Mouse (Mus musculus) c-Kit-positive CD71-positive TER-119-positive erythroid progenitor cells, embryonic 14.5 days (primary cell): ENCODE measurements around the gene Trib3.

Source experiments
- DNase-seq: peaks from one replicate; pipeline ENCODE4 v3.0.0-alpha.2; 2013; ENCODE audit warnings: low spot score

The Trib3 gene

DNA sequence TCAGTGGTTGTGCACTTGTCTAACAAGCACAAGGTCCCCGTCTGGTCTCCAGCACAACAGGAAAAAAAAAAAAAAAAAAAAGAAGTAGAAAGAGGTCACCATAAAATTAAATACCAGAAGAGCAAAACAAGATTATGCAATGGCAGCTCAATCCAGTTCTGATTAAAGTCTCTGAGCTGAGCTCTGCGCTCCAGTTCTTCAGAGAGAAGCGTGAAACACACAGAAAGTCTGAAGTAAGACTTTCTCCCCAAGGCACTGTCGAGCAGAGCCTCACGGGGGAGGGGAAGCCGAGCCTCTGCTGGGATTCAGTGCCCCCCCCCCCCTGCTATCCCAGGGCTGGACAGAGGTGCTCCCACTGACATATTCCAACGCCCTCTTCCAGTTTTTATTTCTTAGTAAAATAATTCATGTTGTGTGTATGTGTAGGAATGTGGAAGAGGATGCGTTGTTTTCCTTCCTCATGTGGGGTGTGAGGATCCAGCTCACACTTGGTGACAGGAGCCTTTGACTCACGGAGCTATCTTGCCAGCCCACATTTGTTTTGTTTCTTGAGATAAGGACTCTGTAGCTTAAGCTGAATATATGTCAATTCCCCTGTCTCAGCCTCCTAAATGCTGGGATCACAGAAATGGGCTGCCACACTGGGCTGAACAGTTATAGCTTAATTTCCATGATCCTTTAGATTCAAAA lies 3.1 kb upstream of the Trib3 start:
- peak; percentile 95 for DNase-seq

DNA sequence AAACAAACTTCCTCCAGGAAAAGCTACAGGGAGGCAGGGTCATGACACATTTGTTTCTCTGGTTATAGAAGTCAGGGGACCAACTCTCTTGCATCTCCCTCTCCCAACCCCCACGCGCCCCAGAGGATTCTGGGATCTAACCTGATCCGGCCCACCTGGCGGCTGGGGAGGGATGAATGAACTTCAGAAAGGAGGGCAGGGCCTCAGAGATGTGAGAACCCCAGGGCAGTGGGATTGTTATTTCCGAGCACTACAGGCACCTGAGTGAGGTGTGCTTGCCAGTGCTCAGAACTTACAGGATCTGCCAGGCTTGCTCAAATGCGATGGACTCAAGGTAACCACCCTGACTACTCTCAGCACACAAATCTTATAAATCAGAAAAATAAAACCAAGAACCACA lies 1.6 kb upstream of the Trib3 start:
- DNase-seq, result no peak

DNA sequence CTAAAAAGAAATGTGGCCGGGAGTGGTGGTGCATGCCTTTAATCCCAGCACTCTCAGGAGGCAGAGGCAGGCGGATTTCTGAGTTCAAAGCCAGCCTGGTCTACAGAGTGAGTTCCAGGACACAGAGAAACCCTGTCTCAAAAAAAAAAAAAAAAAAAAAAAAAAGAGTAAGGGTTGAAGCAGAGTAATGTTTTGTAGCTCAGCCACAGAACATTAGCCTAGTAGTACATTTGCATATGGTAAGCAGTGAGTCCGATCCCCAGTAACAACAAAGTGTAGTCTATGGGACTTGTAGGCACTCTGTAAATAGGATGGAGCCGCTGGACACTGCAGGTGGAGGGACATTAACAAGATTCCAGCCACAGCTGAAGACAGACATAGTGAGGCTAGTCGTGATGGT lies 1.1 kb upstream of the Trib3 start:
- no peak for DNase-seq

DNA sequence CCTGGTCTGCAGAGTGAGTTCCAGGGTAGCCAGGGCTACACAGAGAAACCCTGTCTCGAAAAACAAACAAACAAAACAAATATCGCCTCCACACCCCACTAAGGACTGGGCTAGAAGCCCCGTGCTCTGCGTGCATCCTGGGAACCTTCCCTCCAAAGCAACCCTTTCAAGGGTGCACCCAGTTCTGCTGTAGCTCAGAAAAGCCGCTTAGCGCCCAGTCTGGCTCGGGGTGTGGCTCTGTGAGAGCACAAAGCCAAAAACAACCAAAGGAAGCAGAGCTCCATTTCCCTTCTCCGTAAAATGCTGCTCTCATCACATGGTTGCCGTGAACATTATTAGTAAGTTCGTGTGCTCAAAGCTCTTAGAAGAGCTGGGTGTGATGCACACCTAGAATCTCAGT lies 529 bp upstream of the Trib3 start:
- DNase-seq, result no peak

DNA sequence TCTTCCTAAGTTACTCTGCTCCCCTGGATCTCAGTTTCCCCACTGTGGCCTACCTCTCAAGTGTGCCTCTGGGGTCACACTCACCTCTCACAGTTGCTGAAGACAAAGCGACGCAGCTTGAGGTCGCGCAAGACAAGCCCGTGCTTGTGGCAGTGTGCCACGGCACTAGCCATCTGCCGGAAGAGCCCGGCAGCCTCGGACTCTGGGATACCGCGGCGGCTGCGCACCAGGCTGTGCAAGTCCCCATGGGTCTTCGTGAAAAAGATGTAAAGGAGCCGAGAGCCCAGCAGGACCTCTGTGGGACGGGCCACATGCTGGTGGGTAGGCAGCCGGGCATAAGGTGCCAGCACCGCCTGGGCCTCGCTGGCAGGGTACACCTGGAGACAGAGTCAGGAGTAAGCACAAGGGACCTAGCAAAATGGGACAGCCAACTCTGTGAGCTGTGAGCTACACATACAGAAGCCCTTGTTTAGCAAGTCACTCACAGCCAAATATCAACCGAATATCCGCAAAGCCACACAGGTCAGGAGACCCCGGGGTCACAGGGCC lies 4.1 kb downstream of the Trib3 start:
- DNase-seq, result no peak

DNA sequence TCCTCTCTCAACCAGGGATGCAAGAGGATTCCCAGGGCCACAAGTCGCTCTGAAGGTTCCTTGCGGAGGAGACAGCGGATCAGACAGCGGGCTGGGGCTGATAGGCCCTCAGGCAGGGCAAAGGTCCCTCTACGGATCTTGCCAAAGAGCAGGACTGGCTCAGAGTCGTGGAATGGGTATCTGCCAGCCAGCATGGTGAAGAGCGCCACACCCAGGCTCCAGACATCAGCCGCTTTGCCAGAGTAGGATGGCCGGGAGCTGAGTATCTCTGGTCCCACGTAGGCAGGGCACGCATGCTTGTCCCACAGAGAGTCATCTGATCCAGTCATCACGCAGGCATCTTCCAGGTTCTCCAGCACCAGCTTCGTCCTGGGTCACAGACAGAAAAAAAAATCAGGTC lies 5.5 kb downstream of the Trib3 start:
- DNase-seq, result no peak

DNA sequence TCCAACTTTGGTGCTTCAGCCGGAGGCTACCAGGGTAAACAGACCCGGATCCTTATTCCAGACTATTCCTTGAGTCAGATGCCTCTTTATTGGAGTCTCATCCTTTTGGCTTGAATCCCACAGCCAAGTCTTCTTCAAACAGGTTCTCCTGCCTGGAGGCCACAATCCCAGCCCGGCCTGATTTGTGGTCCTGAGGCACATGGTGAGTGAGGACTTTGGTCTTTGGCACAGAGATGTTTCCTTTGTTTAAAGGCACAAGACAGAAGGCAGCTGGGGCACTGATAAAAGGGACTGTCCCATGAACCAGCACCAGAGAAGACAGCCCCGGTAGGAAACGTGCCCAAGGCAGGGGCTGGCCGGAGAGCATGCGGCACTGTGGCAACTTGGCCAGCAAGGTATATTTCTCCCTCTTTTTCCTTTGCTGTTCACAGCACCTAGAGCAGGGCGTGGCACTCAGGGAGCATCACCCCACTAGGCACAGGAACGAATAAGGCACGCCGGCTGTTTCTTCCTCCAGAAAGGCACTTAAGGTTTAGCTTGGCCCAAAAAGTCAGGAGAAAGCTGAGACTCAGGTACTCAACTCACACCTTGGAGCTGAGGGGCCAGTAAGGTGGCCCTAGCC lies 6.1 kb downstream of the Trib3 start:
- no peak for DNase-seq

DNA sequence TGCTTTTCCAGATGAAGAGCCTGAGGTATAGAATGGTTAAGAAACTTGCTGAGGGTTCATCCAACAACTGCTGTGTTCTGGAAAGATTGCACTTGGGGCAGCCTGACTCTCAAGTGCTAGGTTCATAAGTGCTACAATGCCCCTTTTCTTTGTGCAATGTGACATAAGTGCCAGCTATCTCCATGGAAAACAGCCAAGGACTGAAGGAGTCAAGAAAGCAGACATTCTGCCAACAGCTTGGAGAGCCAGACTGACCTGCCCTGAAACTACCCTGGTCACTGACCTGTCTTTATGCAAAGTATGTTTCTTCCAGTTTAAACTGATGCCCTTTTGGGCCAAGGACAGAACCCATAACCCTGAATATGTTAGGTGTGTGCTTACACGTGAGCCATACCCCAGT lies 7.0 kb downstream of the Trib3 start:
- no peak for DNase-seq

DNA sequence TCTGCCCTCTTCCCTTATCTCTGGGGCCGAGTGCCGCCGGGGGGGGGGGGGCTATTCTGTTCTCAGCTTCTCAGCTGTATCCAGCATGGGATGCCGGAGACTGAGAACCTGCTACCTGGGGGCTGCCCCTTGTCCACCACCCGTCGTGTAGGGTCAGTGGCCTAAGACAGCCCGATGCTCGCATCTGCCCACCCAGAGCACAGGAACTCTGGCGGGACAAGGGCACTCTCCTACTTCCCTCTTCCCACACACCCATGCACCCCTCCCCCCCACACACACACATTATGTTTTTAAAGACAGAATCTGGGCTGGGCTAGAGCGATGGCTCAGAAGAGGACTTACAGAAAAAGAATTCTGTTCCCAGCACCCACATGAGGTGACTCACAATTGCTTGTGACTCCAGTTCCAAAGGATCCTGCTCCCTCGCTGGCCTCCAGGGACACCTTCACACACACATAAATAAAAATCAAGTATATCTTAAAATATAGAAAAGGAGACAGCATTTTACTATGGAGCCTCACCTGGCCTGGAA lies 8.5 kb downstream of the Trib3 start:
- DNase-seq, result no peak

DNA sequence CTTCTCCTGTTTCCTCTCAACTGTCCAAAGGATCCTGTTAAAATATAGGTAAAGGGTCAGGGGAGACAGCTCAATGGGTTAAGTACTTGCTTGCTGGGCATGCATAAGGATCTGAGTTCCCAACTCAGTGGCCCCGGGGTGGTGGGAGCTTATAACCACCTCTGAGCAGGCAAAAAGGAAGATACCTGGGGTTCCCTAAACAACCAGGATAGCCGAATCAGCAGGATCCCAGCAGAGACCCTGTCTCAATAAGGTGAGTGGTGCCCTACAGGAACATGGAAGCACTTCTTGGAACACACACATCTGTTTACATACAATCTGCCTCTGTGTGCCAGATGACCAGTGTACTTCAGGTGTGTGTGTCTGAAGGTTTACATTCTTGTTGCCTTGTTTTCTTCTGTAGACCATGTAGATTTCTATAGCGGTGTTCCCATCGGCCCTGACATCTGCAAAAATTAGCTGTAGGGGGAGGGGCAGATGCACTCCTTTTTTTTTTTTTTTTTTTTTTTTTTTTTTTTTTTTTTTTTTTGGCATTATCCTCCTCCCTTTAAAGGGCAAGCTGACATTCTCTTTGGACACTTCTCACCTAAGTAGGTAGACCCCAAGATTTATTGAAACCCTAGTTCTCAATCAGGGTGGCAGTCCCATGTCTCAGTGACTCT lies 10.4 kb downstream of the Trib3 start:
- no peak for DNase-seq

DNA sequence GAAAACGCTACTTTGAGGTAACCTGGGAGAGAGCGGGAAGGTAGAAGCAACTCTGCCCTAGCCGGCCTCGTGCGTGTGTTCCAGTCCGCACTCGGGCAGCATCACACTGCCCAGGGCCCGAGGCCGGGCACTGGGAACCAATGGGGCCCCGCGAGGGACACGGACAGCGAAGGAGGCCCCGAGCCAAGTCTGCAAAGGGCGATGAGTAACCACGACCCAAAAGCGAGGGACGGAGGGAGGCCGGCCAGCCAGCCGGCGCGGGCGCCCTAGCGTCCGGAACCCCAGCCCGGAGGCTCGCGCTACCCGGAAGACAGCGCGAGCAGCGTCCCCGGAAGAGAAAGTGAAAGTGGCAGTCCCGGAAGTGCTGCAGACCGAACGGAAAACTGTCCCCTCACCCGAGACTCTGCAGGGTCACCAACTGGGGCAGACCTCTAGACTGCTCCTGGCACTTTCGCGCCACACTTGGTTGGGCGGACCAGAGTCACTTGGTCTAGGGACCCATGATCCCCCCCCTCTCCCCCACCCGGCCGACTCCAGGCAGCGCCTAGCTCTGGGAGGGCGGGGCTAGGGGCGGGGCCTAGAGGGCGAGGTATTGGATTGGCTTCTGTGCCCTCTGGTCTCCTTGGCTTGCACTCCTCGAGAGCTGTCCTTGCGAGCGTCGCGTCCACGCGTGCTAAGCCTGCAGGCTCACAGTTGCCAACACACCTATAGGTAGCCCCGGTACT lies 11.6 kb downstream of the Trib3 start, which contains the start of gene Rbck1:
Gene Rbck1, minus strand, starts transcription at position 553 of the 725 bp plus-strand sequence.
- peak; percentile 92 for DNase-seq

DNA sequence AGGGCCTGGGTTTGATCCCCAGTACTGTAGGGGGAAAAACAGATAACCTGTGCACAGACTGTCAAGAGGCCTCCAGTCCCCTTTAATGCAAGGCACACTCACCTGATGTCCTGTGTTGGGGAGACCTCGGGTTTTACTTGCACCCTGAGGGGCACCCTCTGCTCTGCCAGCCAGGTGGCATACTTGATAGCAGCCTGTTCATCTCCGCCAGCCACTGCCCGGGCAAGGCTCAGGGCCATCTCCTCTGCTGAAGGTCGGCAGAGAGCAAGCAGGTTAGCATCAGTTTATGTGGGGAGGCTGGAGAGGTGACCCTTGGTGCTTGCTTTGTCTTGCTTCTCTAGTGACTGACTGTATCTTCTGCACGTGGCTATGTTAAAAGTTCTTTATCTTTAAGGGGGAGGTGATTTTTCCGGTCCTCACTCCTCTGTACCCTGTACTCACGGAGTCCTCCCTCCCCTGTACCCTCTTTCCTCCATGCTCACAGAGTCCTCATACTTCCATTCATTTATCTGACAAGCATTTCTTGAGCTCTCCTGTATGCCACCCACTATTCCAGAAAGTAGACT lies 12.9 kb downstream of the Trib3 start:
- peak; percentile 44 for DNase-seq

DNA sequence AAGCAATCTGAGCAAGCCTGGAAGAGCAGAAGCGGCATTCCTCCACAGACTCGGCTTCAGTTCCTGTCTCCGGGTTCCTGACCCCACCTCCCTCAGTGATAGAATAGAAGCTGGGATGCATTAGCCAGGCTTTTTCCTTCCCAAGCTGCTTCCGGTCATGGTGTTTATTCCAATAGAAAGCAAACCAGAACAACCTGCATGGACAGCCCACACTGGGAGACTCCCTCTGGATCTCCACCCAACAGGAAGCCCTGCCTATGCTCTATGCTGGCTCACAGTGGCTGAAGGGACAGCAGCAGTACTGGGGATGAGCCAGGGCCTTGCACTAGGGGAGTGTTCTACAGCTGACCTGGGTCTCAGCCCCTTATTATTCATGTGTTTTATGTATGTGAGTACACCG lies 15.9 kb downstream of the Trib3 start:
- no peak for DNase-seq

DNA sequence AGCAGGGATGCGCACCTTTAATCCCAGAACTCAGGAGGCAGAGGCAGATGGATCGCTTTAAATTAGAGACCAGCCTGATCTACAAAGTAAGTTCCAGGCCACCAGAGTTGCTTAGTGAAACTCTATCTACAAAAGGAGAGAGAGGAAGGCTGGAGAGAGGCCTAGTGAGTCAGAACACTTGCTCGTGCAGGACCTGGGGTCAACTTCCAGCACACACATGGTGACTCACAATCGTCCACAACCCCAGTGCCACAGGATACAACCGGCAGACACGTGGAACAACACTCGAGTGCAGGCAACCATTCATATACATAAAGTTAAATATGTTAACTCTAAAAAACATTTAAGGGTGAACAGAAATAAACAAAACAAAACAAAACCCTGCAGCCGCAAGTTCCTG lies 17.2 kb downstream of the Trib3 start:
- no peak for DNase-seq

DNA sequence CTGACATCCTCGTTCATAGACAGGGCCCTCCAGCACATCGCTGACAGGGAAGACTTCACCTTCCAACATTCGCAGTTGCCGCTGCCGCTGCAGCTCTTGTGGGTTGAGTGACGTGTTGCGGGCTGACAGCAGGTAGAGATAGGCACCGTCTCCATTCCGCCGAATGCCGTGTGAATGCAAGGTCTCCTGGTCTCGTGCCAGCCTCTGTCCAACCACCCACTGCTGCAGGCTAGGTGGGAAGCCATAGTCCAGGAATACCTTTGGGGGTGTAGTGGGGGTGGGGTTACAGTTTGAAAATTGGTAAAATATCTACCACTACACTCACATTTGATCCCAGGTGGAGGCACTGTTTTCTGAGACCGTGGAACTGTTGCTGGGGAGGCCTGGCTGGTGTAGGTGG lies 17.7 kb downstream of the Trib3 start:
- DNase-seq, result no peak

DNA sequence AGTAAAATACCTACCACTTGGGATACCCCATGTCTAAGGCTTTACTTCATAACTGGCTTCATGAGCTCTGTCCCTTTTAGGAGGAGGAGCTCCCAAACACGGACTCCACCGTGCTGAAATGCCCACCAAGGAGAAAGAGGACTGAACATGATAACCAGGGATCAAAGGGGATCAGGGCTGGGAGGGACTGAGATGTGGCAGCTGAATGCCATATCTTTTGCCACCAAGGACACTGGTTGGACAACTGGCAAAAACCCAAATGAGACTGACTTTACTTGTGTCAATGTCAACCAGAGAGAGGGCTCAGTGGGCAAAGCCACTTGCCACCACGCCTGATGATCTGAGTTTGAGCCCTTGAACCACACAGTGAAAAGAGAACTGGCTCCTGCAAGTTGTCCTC lies 19.0 kb downstream of the Trib3 start:
- no peak for DNase-seq

DNA sequence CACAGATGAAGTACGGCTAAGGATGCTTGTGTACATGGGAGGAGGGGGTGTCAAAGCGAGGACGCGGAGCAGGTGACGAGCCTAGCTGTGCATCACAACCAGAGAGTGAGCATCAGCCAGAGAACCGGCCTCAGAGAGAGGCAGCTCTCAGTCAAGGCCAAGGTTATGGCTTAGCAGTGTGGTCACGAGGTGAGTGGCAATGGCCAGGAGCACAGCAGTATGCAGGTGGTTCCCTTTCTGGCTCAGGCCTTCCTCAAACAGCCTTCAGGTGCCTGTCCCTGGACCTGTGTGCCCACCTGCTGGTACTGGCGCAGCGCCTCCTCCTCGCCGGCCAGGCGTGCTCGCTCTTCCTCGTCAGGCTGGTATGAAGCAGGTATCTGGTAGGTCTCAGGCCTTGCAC lies 19.9 kb downstream of the Trib3 start:
- DNase-seq, result no peak

DNA sequence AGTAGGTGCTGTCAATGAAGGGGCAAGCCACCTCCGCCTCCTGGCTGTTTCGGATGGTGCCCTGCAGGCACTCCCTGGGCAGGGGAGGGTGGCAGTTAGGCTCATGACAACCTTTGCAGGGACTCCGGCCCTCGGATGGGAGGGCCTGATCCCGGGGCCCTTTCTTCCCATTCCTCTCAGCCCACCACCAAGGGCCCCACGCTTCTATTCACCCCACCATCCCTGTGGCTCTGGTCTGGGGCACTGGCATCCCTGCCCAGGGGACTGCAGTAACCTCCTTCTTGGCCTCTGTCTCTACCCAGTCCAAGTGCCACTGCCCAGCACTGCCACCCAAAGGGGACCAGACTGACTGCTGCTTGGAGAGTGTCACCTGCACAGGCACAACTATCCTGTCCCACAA lies 21.6 kb downstream of the Trib3 start:
- no peak for DNase-seq

DNA sequence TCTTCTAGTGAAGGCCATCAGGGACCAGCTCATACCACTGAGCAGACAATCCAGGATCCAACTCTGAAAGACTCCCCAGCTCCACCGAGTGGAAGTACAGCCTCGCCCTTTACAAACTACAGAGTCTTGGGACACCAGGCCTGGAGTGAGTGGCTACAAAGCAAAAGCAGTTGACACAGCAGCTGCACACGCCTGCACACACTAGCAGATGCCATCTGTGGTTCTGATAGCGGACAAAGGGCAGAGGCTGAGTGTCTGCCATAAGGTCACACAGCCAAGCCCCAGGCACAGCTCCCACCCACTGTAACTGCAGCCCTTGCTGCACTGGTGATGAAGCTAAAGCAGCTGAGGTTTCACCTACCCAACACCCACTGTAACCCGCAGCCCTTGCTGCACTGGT lies 22.3 kb downstream of the Trib3 start:
- DNase-seq, result no peak

DNA sequence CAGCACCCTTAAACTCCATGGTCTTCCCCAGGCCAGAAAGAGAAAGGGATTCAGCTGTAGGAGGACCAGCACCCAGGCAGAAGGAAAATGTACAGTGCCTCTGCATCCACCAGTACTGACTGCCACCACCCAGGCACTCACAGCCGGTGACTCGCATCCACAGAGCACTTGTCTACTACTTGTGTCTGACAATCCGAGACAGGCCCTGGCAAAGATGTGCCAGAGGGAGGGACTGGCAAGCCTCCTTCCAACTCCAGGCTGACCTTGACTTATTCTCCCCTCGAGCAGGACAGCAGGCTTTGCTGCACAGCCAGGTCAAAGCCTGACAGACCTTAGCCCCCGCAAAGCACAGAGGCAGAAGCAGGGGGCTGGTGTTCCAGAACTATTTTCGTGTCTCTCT lies 26.8 kb downstream of the Trib3 start:
- DNase-seq, result no peak

DNA sequence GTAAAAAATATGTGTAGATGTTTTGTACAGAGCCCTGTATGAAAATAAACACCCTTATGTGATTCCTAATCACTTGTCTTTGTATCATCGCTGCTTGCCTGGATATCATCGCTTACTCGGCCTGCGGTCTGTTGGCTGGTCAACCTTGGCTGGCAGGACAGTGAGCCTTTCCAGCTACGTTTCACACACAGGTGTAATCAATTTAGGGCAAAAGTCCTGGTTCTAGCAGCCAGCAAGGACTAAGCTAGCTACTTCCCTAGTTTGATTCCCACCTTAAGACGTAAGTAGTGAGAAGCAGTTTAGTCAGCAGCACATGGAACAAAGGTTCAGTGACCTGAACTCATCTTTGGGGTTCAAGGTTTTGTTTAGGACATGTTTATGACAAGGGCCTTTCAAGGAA lies 29.9 kb downstream of the Trib3 start:
- DNase-seq, result no peak

DNA sequence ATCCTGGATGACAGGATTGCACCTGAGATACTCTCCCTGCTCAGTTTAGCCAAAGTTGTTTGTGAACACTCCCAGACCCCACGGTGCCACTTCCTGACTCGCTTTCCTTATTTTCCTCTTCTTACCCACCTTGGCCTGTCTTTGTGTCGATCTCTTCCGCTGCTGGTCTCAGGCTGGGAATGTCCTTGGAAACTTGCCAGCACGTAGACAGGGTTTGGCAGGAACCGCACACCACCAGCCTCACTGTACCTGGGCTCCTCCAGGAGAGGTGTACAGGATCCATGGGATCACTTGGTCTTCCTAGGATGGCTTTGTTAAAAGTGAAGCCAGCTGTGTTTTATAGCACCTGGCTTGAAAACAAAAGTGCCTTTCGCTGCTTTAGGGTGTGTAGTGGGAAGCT lies 30.8 kb downstream of the Trib3 start:
- DNase-seq, result no peak
